Mouse (Mus musculus) forebrain, embryonic 10.5 days (tissue): ENCODE data around the gene Spg7. TPM values are rescaled to one million over a fixed set of nuclear protein-coding genes. Genes with fewer than 3 reads are reported as not detected.

Experiments used
- DNase-seq: peaks from one replicate; pipeline ENCODE4 v3.0.0-alpha.2; 2017; ENCODE audit warnings: low spot score; ENCODE audit errors: extremely low spot score
- H3K27ac ChIP-seq: fragments of 300-500 bp; sonication (generic); 2 replicates; pipeline ENCODE4 v1.5.1; 2016; ENCODE audit warnings: mild to moderate bottlenecking
- H3K27me3 ChIP-seq: fragments of 300-500 bp; sonication (generic); 2 replicates; pipeline ENCODE4 v1.6.1; 2016; ENCODE audit warnings: mild to moderate bottlenecking; ENCODE audit not compliant: poor library complexity, severe bottlenecking
- H3K36me3 ChIP-seq: fragments of 300-500 bp; sonication (generic); replicated peaks from 2 replicates; pipeline ENCODE4 v1.6.1; 2016; ENCODE audit warnings: mild to moderate bottlenecking, moderate library complexity
- H3K4me1 ChIP-seq: fragments of 300-500 bp; sonication (generic); 2 replicates; pipeline ENCODE4 v1.6.1; 2016
- H3K4me3 ChIP-seq: fragments of 300-500 bp; sonication (generic); 2 replicates; pipeline ENCODE4 v1.5.1; 2016; ENCODE audit warnings: mild to moderate bottlenecking, moderate library complexity
- H3K9me3 ChIP-seq: fragments of 300-500 bp; sonication (generic); 2 replicates; pipeline ENCODE4 v1.6.1; 2016; ENCODE audit warnings: mild to moderate bottlenecking, moderate library complexity
- WGBS: fragments of 180-500 bp; shearing (Covaris S2); methylation state at CpG from one replicate; pipeline ENCODE4 v1.1.7; 2016; 5-methylcytosine and 5-hydroxymethylcytosine counted together
- polyA plus RNA-seq: library from polyadenylated mRNA; unstranded; fragments of >200 nt; fragmentation: Nextera tagmentation; extraction: Ambion mirVana; gene quantifications from 2 replicates; pipeline ENCODE4 v1.2.1, GENCODE M21; 2016

The Spg7 gene
- polyA plus RNA-seq, 1 experiment from 2014 or later: 53.9 TPM

DNA sequence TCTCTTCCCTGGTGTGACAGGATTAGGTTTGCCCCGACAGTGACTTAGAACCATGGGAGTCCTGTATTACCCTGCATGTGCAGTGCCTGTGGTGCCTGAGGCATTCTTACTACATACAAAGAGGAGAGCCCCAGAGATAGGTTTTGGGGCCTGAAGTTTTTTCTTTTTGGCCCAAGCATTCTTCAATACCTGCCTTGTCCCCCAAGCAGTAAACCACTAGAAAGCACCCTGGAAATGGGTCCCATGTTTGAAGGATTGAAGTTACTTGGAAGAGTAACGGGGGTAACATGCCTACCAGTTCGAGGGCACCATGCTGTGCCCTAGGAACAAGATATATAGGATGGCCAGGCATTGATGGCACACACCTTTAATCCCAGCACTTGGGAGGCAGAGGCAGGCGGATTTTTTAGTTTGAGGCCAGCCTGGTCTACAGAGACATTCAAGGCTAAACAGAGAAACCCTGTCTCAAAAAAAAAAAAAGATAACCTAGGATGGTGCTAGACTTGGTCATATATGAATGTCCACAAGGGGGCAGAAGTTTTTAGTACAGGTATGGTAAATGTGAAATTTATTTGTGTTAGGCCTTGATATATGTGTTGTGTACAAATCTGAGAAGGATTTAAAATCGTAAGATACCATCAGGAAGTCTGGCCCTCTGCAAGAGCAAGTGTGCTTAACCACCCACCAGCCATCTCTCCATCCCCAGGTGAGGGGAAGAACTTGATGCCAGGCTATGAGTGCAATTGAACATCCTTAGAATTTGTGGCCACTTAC lies 43.0 kb downstream of the Spg7 start:
- H3K4me3 ChIP-seq: no peak overlapping the region
- H3K36me3 ChIP-seq: peaks cover 33% of the 10 kb centered on the region
- peaks cover 23% of the 10 kb centered on the region for H3K4me1 ChIP-seq
- H3K27ac ChIP-seq: no peak overlapping the region
- WGBS: 72% methylated on average over 5 of the region's 5 CpGs
- H3K27me3 ChIP-seq: no peaks in the 10 kb centered on the region
- DNase-seq: no peak
- H3K9me3 ChIP-seq: no peaks in the 10 kb centered on the region

DNA sequence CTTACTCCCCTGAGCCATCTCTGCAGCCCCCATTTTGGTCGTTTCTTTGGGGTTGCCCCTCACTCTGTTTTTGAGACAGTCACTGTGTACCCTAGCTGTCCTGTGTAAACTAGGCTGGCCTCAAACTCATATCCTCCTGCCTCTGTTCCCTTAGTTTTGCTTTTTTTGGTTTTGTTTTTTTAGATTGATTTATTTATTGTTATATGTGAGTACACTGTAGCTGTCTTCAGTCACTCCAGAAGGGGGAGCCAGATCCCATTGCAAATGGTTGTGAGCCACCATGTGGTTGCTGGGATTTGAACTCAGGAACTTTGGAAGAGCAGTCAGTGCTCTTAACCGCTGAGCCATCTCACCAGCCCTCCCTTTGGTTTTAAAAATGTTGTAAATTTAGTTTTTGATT lies 43.8 kb downstream of the Spg7 start:
- H3K9me3 ChIP-seq: no peaks in the 10 kb centered on the region
- peaks cover 33% of the 10 kb centered on the region for H3K36me3 ChIP-seq
- H3K27me3 ChIP-seq: no peaks in the 10 kb centered on the region
- no peak overlapping the region for H3K27ac ChIP-seq
- 41% methylated on average over 2 of the region's 2 CpGs for WGBS
- peaks cover 30% of the 10 kb centered on the region for H3K4me1 ChIP-seq
- DNase-seq: no peak
- H3K4me3 ChIP-seq: no peak overlapping the region

DNA sequence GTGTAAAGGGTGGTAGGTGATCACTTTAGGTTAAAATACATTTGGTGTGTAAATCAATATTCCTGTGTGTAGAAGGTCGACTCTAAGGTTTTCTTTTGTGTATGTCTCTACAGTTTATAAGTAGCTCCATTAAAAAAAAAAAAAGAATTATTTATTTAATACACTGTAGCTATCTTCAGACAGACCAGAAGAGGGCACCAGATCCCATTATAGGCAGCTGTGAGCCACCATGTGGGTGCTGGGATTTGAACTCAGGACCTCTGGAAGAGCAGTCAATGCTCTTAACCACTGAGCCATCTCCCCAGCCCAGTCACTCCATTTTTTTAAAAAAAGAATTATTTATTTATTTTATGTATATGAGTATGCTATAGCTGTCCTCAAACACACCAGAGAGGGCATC lies 45.3 kb downstream of the Spg7 start:
- no peak overlapping the region for H3K27ac ChIP-seq
- H3K36me3 ChIP-seq: peaks cover 30% of the 10 kb centered on the region
- H3K4me3 ChIP-seq: no peak overlapping the region
- DNase-seq: no peak
- no peaks in the 10 kb centered on the region for H3K9me3 ChIP-seq
- H3K27me3 ChIP-seq: no peaks in the 10 kb centered on the region
- 66% methylated on average over 1 of the region's 1 CpGs for WGBS
- H3K4me1 ChIP-seq: peaks cover 28% of the 10 kb centered on the region

DNA sequence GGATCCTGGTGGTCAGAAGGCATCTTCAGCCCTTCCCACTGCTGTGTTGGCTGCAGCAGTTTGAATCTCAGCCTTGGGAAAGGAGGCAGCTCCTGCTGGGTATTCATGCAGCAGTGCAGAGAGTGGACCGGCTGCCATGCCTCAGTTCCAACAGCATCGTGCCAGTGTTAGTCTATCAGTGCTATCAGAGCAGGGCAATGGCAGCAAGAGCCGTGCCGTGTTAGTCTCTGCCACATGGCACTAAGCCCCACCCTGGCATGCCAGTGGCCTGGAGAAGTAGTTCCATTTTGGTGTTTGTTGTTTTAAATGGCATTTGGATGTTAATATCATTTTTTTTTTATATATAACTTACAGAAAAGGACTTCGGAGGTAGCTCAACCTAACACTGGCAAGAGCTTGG lies 46.2 kb downstream of the Spg7 start:
- no peak overlapping the region for H3K4me3 ChIP-seq
- peaks cover 19% of the 10 kb centered on the region for H3K4me1 ChIP-seq
- DNase-seq: no peak
- no peaks in the 10 kb centered on the region for H3K27me3 ChIP-seq
- H3K36me3 ChIP-seq: peaks cover 21% of the 10 kb centered on the region
- 90% methylated on average over 5 of the region's 5 CpGs for WGBS
- H3K9me3 ChIP-seq: no peaks in the 10 kb centered on the region
- no peak overlapping the region for H3K27ac ChIP-seq

DNA sequence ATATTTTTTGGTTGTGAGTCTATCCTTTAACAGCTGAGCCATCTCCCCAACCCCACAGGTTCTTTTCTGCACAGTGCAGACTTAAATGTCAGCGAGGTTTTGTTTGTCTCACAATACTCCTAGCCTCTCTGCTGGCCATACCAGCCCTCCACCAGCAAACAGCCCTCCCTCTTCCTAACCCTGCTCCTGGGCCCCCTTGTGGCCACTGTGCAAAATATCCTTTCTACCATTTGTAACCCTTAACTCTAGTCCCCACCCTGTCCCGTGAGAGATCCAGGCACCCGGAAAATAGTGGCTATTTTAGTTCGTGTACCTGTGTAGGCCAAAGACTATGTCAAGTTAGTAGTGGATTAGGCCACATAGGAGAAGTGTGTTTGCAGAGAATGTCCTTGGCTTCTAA lies 47.9 kb downstream of the Spg7 start:
- peaks cover 2% of the 10 kb centered on the region for H3K27me3 ChIP-seq
- H3K4me1 ChIP-seq: peaks cover 14% of the 10 kb centered on the region
- peak; percentile 62 for DNase-seq
- no peak overlapping the region for H3K4me3 ChIP-seq
- peaks cover 4% of the 10 kb centered on the region for H3K36me3 ChIP-seq
- H3K27ac ChIP-seq: no peak overlapping the region
- no peaks in the 10 kb centered on the region for H3K9me3 ChIP-seq
- whole genome bisulfite sequencing: 24% methylated on average over 4 of the region's 4 CpGs

DNA sequence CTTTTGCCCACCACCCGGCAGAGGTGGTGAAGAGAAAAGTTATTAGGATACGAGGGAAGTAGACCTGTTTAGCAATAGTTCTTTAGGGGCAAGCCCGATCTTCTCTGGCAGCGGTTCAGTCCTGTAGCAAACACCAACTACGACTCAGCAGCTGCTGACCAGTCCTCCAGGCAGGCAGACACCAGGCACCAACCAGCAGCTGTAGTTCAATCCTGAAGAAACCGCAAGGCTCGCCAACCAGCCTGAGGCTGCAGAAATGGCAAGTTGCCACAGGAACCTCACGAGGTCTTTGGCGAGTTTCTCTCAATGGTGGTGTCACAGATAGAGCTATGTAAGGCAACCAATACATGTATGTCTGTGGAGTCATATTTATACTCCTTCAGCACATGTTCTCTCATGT lies 50.1 kb downstream of the Spg7 start:
- whole genome bisulfite sequencing: 86% methylated on average over 9 of the region's 9 CpGs
- Histone ChIP-seq H3K27me3 (peaks cover 25% of the 10 kb centered on the region), H3K4me1 (peaks cover 36% of the 10 kb centered on the region), H3K9me3 (no peaks in the 10 kb centered on the region), H3K4me3 (no peak overlapping the region), H3K36me3 (no peaks in the 10 kb centered on the region), H3K27ac (no peak overlapping the region)
- DNase-seq: no peak

DNA sequence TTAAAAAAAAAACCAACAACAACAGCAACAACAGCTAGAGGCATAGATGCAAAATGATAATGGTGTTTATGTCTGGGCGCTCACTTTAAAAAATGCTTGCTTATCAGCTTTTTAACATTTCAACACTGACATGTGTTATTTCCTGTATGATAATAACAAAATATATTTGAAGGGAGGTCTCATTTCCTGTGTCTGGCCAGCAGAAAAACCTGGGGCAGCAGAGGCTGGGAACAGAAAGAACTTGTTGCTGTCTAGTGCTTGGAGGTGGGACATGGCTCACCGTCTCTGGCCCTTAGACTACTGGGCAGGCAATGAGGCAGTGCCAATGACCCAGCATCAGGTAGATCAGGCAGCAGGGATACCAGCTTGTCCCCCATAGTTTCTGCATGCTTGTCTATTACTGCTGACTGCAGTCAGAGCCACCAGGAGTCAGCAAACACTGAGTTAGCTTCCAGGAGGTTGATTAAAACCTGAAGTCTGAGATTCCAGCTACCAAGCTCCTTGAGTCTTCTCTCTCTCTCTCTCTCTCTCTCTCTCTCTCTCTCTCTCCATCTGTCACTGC lies 51.2 kb downstream of the Spg7 start:
- no peak for DNase-seq
- Histone ChIP-seq H3K36me3 (no peaks in the 10 kb centered on the region), H3K4me1 (peaks cover 40% of the 10 kb centered on the region), H3K4me3 (no peak overlapping the region), H3K9me3 (no peaks in the 10 kb centered on the region), H3K27me3 (peaks cover 36% of the 10 kb centered on the region), H3K27ac (no peak overlapping the region)
- 77% methylated on average over 2 of the region's 2 CpGs for WGBS

DNA sequence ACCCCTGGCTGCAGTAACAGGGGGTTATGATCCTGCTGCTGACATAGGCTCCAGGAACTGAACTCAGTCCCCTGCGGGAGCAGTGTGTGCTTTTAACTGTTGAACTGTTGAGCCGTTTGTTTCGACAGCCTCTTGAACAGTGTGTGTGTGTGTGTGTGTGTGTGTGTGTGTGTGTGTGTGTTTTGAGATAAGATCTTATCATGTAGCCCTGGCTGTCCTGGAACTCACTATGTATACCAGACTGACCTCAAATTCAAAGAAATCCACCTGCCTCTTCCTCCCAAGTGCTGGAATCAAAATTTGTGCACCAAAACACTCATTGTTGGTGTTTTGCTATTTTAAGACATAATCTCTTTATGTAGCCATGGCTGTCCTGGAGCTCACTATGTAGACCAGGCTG lies 51.9 kb downstream of the Spg7 start:
- Histone ChIP-seq H3K27me3 (peaks cover 42% of the 10 kb centered on the region), H3K27ac (no peak overlapping the region), H3K4me1 (peaks cover 40% of the 10 kb centered on the region), H3K4me3 (no peak overlapping the region), H3K9me3 (no peaks in the 10 kb centered on the region), H3K36me3 (no peaks in the 10 kb centered on the region)
- whole genome bisulfite sequencing: 77% methylated on average over 3 of the region's 3 CpGs
- DNase-seq: no peak

DNA sequence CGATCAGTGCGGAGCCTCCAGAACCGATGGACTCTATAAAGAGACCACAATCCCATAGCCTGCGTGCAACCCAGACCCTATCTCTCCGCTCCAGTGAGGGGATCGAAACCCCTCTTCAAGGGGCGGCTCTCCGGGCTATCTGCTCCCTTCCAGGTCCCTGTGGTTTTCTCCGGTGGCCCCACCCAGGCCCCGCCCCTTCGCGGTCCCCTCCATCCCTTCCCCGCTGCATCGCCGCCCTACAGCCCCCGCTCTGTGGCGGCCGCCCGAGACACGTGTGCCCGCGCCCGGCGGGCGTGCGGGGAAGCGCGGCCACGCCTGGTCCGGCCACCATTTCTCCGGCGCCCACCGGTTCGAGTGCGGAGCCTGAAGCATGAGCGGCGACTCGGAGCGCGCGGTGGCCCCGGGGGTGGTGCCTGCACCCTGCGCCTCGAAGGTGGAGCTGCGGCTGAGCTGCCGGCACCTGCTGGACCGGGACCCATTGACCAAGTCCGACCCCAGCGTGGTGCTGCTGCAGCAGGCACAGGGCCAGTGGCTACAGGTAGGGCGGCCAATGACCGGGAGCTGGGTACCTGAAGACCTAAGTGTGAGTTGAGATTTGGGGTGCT lies 54.5 kb downstream of the Spg7 start, which contains the start of gene Cpne7:
Gene Cpne7 (plus strand): TSS at position 248 of the 605 bp plus-strand sequence.
- peak; percentile 41 for DNase-seq
- 1% methylated on average over 51 of the region's 51 CpGs for WGBS
- H3K27ac ChIP-seq: peak within 1 kb of the TSS; percentile 51; the same call in 1 of the 2 replicates
- H3K27me3 ChIP-seq: peaks cover 56% of the 10 kb centered on the region
- peak within 1 kb of the TSS; percentile 61 for H3K4me3 ChIP-seq
- no peaks in the 10 kb centered on the region for H3K36me3 ChIP-seq
- H3K9me3 ChIP-seq: no peaks in the 10 kb centered on the region
- peaks cover 27% of the 10 kb centered on the region for H3K4me1 ChIP-seq

DNA sequence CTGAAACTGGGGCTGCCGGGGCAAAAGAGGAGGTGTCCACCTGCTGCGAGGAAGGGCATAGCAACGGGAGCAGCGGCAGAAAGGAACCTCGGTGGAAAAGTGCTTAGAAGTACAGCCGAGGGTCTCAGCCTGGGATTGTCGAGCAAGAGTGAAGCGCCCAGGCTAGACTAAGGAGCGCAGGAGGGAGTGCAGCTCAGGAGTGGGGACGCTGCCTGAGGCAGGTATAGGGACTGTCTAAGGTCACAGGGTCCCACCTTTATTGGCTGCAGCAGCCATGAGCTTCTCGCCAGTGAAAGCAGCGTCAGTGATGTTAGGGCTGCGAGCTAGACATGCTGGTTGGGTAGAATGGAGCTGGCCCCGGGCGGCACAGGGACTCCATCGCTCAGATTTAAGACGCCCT lies 55.0 kb downstream of the Spg7 start:
- DNase-seq: no peak
- H3K4me3 ChIP-seq: peak overlapping the region; percentile 61
- H3K4me1 ChIP-seq: peaks cover 27% of the 10 kb centered on the region
- WGBS: 3% methylated on average over 17 of the region's 17 CpGs
- H3K36me3 ChIP-seq: no peaks in the 10 kb centered on the region
- H3K27ac ChIP-seq: peak overlapping the region; percentile 51; the same call in 1 of the 2 replicates
- H3K9me3 ChIP-seq: no peaks in the 10 kb centered on the region
- H3K27me3 ChIP-seq: peaks cover 56% of the 10 kb centered on the region

DNA sequence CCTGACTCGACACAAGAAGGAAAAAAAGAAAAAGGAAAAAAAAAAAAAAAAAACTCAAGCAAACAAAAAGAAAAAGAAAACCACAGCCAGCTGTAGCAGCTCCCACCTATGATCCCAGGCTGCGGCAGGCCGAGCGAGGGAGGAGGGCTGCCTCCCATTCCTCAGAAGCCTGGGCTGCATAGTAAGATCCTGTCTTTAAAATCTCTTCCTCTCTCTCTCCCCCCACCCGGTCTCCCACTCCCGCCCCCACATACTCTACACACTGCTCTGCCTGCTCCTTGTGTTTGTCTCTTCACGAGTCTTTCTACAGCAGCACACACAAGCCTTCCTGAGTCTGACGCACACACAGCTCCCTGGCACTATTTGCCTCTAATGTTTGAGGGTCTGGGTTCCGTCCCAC lies 59.3 kb downstream of the Spg7 start:
- WGBS: 78% methylated on average over 9 of the region's 9 CpGs
- Histone ChIP-seq H3K4me1 (peaks cover 31% of the 10 kb centered on the region), H3K27ac (no peak overlapping the region), H3K36me3 (no peaks in the 10 kb centered on the region), H3K9me3 (no peaks in the 10 kb centered on the region), H3K27me3 (peaks cover 71% of the 10 kb centered on the region), H3K4me3 (no peak overlapping the region)
- no peak for DNase-seq

DNA sequence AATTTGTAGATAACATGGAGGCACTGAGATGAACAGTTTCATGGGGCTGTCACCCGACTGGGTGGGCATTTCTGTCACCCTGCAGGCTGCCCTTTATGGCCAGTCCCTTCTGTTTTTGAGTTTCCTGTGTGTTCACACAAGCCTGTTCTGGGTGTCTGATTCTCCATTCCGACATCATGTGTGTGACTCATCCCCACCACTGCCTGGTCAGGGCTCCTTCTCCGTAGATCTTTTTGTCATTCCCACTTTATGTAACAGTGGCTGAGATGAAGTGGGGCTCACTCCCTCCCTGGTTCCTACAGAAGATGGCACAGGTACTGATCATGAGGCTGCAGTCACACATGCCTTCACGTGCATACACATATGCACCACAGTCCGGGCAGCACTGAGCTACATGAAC lies 59.9 kb downstream of the Spg7 start:
- peaks cover 70% of the 10 kb centered on the region for H3K27me3 ChIP-seq
- H3K4me1 ChIP-seq: peaks cover 29% of the 10 kb centered on the region
- H3K27ac ChIP-seq: no peak overlapping the region
- WGBS: 86% methylated on average over 5 of the region's 5 CpGs
- no peaks in the 10 kb centered on the region for H3K9me3 ChIP-seq
- no peaks in the 10 kb centered on the region for H3K36me3 ChIP-seq
- no peak overlapping the region for H3K4me3 ChIP-seq
- DNase-seq: no peak

DNA sequence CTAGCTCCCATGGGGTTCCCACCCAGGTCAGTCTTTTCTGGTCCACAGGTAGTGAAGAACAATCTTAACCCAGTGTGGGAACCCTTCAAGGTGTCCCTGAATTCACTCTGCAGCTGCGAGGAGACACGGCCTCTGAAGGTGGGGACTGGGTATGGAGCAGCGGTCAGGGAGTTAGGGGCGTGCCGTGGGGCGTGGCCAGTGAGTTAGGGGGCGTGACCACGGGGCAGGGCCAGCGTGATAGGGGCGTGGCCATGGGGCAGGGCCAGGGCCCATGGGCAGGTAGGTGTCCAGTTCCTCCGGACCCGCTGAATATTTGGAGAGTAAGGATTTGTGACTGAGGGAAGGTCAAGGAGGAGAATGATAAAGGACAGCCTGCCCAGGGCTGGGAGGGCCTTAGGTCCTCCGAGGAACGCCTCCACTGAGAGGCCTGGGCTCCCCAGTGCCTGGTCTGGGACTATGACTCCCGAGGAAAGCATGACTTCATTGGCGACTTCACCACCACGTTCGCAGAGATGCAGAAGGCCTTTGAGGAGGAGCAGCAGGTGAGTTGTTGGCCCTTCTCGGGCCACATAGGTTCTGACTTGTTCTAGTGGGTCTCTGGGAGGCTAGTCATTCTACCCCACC lies 63.6 kb downstream of the Spg7 start:
- WGBS: 4% methylated on average over 19 of the region's 19 CpGs
- Histone ChIP-seq H3K9me3 (no peaks in the 10 kb centered on the region), H3K27ac (no peak overlapping the region), H3K36me3 (no peaks in the 10 kb centered on the region), H3K27me3 (peaks cover 49% of the 10 kb centered on the region), H3K4me3 (peak overlapping the region; percentile 29), H3K4me1 (peaks cover 23% of the 10 kb centered on the region)
- peak; percentile 73 for DNase-seq
